Mouse (Mus musculus) heart, embryonic 15.5 days (tissue): ENCODE measurements around the gene Rcc2. TPM values are rescaled to one million over a fixed set of nuclear protein-coding genes. Genes with fewer than 3 reads are reported as not detected.

ENCODE experiments used
- ATAC-seq: fragments of 200-750 bp; cut with Nextera tagmentation; replicated peaks from 2 replicates; pipeline ENCODE4 v1.8.0; 2017; ENCODE audit warnings: low read depth, moderate TSS enrichment; ENCODE audit not compliant: insufficient number of reproducible peaks, insufficient read depth, low FRiP score
- H3K27ac ChIP-seq: fragments of 300-500 bp; sonication (generic); 2 replicates; pipeline ENCODE4 v1.5.1; 2015; ENCODE audit warnings: mild to moderate bottlenecking, inconsistent platforms
- H3K27me3 ChIP-seq: fragments of 300-500 bp; sonication (generic); 2 replicates; pipeline ENCODE4 v1.6.1; 2015; ENCODE audit warnings: inconsistent platforms
- H3K36me3 ChIP-seq: fragments of 300-500 bp; sonication (generic); 2 replicates; pipeline ENCODE4 v1.6.1; 2015; ENCODE audit warnings: mild to moderate bottlenecking, inconsistent platforms
- H3K4me1 ChIP-seq: fragments of 300-500 bp; sonication (generic); replicated peaks from 2 replicates; pipeline ENCODE4 v1.6.1; 2015; ENCODE audit warnings: inconsistent platforms
- H3K4me2 ChIP-seq: fragments of 300-500 bp; sonication (generic); 2 replicates; pipeline ENCODE4 v1.6.1; 2015; ENCODE audit warnings: inconsistent platforms, mild to moderate bottlenecking, moderate library complexity
- H3K4me3 ChIP-seq: fragments of 300-500 bp; sonication (generic); 2 replicates; pipeline ENCODE4 v1.5.1; 2015; ENCODE audit warnings: mild to moderate bottlenecking, inconsistent platforms
- H3K9ac ChIP-seq: fragments of 300-500 bp; sonication (generic); 2 replicates; pipeline ENCODE4 v1.6.1; 2015; ENCODE audit warnings: mild to moderate bottlenecking, inconsistent platforms
- H3K9me3 ChIP-seq: fragments of 300-500 bp; sonication (generic); replicated peaks from 2 replicates; pipeline ENCODE4 v1.6.1; 2016; ENCODE audit warnings: inconsistent platforms
- WGBS: fragments of 180-500 bp; shearing (Covaris S2); methylation state at CpG from one replicate; pipeline ENCODE4 v1.1.7; 2015; ENCODE audit warnings: mixed read lengths; 5-methylcytosine and 5-hydroxymethylcytosine counted together
- polyA plus RNA-seq: library from polyadenylated mRNA; unstranded; fragments of >200 nt; fragmentation: Nextera tagmentation; extraction: Ambion mirVana; gene quantifications from 2 replicates; pipeline ENCODE4 v1.2.1, GENCODE M21; 2015

Rcc2 gene
- polyA plus RNA-seq, 1 experiment from 2014 or later = 13.9 TPM

- Histone ChIP-seq H3K4me2 (no peak overlapping the region), H3K27me3 (no peaks in the 10 kb centered on the region; the same call in 1 of the 2 replicates), H3K4me1 (peaks cover 8% of the 10 kb centered on the region), H3K9ac (no peak overlapping the region), H3K36me3 (no peaks in the 10 kb centered on the region), H3K9me3 (no peaks in the 10 kb centered on the region), H3K4me3 (no peak overlapping the region), H3K27ac (no peak overlapping the region)
- ATAC-seq = no peak
- 75% methylated on average over 8 of the region's 8 CpGs for WGBS
Observed at GRCm38 (mm10) chr4:140667802-140668201, 32.5 kb upstream of the Rcc2 start.

- Histone ChIP-seq H3K27me3 (no peaks in the 10 kb centered on the region), H3K9me3 (no peaks in the 10 kb centered on the region), H3K4me1 (peaks cover 3% of the 10 kb centered on the region; the same call in 1 of the 2 replicates), H3K4me2 (no peak overlapping the region), H3K27ac (no peak overlapping the region), H3K36me3 (no peaks in the 10 kb centered on the region), H3K9ac (no peak overlapping the region), H3K4me3 (no peak overlapping the region)
- peak; percentile 12; the same call in 1 of the 2 replicates for ATAC-seq
- 61% methylated on average over 12 of the region's 12 CpGs for WGBS
Observed at GRCm38 (mm10) chr4:140673527-140674264, 26.6 kb upstream of the Rcc2 start.

GRCm38 (mm10) chr4:140674345-140674926 lies 25.9 kb upstream of the Rcc2 start:
- 29% methylated on average over 13 of the region's 13 CpGs for WGBS
- H3K9ac ChIP-seq = no peak overlapping the region
- H3K27ac ChIP-seq = no peak overlapping the region
- H3K4me1 ChIP-seq = peaks cover 4% of the 10 kb centered on the region; the same call in 1 of the 2 replicates
- 0 out of 2 replicates have a peak, but pooled peaks have one; percentile 25 for ATAC-seq
- H3K36me3 ChIP-seq = no peaks in the 10 kb centered on the region
- H3K27me3 ChIP-seq = no peaks in the 10 kb centered on the region
- no peaks in the 10 kb centered on the region for H3K9me3 ChIP-seq
- no peak overlapping the region for H3K4me2 ChIP-seq
- no peak overlapping the region for H3K4me3 ChIP-seq

GRCm38 (mm10) chr4:140679038-140679437 lies 21.3 kb upstream of the Rcc2 start:
- Histone ChIP-seq H3K4me3 (no peak overlapping the region), H3K9ac (no peak overlapping the region), H3K9me3 (no peaks in the 10 kb centered on the region), H3K36me3 (no peaks in the 10 kb centered on the region), H3K27me3 (no peaks in the 10 kb centered on the region), H3K27ac (no peak overlapping the region), H3K4me2 (no peak overlapping the region), H3K4me1 (peaks cover 13% of the 10 kb centered on the region)
- WGBS = 11% methylated on average over 5 of the region's 5 CpGs
- no peak for ATAC-seq

- H3K9me3 ChIP-seq = no peaks in the 10 kb centered on the region
- no peaks in the 10 kb centered on the region for H3K27me3 ChIP-seq
- ATAC-seq = no peak
- H3K27ac ChIP-seq = no peak overlapping the region
- peak overlapping the region; percentile 24; the same call in 1 of the 2 replicates for H3K4me3 ChIP-seq
- 22% methylated on average over 18 of the region's 18 CpGs for WGBS
- H3K4me1 ChIP-seq = peaks cover 22% of the 10 kb centered on the region
- peak overlapping the region; percentile 49 for H3K4me2 ChIP-seq
- H3K36me3 ChIP-seq = no peaks in the 10 kb centered on the region
- H3K9ac ChIP-seq = peak overlapping the region; percentile 21; the same call in 1 of the 2 replicates
Observed at GRCm38 (mm10) chr4:140679723-140680380, 20.5 kb upstream of the Rcc2 start.

GRCm38 (mm10) chr4:140680731-140681397 lies 19.5 kb upstream of the Rcc2 start:
- Histone ChIP-seq H3K4me2 (no peak overlapping the region), H3K9ac (0 out of 2 replicates have a peak overlapping the region, but pooled peaks have one; percentile 5), H3K27me3 (no peaks in the 10 kb centered on the region), H3K27ac (no peak overlapping the region), H3K4me1 (peaks cover 23% of the 10 kb centered on the region), H3K9me3 (no peaks in the 10 kb centered on the region), H3K36me3 (no peaks in the 10 kb centered on the region), H3K4me3 (no peak overlapping the region)
- WGBS = 33% methylated on average over 8 of the region's 8 CpGs
- no peak for ATAC-seq

- ATAC-seq = no peak
- 32% methylated on average over 8 of the region's 8 CpGs for WGBS
- Histone ChIP-seq H3K27me3 (no peaks in the 10 kb centered on the region), H3K4me3 (no peak overlapping the region), H3K4me1 (peaks cover 23% of the 10 kb centered on the region), H3K9me3 (no peaks in the 10 kb centered on the region), H3K9ac (no peak overlapping the region), H3K27ac (no peak overlapping the region), H3K4me2 (peak overlapping the region; percentile 54), H3K36me3 (no peaks in the 10 kb centered on the region)
Observed at GRCm38 (mm10) chr4:140683608-140684007, 16.7 kb upstream of the Rcc2 start.

- H3K4me2 ChIP-seq = peak overlapping the region; percentile 54
- H3K27ac ChIP-seq = peak overlapping the region; percentile 4; the same call in 1 of the 2 replicates
- peak; percentile 61 for ATAC-seq
- H3K36me3 ChIP-seq = no peaks in the 10 kb centered on the region
- H3K9ac ChIP-seq = peak overlapping the region; percentile 8; the same call in 1 of the 2 replicates
- no peaks in the 10 kb centered on the region for H3K27me3 ChIP-seq
- WGBS = 5% methylated on average over 16 of the region's 16 CpGs
- H3K4me1 ChIP-seq = peaks cover 23% of the 10 kb centered on the region
- peak overlapping the region; percentile 10; the same call in 1 of the 2 replicates for H3K4me3 ChIP-seq
- H3K9me3 ChIP-seq = no peaks in the 10 kb centered on the region
Observed at GRCm38 (mm10) chr4:140684141-140684871, 16.0 kb upstream of the Rcc2 start.

- Histone ChIP-seq H3K4me3 (no peak overlapping the region), H3K9me3 (no peaks in the 10 kb centered on the region), H3K27ac (peak overlapping the region; percentile 4; the same call in 1 of the 2 replicates)
Observed at GRCm38 (mm10) chr4:140684881-140685303, 15.4 kb upstream of the Rcc2 start.

GRCm38 (mm10) chr4:140688044-140688825 lies 12.1 kb upstream of the Rcc2 start:
- H3K27ac ChIP-seq = no peak overlapping the region
- ATAC-seq = no peak
- no peaks in the 10 kb centered on the region for H3K27me3 ChIP-seq
- WGBS = 49% methylated on average over 12 of the region's 12 CpGs
- H3K4me1 ChIP-seq = peaks cover 16% of the 10 kb centered on the region
- no peak overlapping the region for H3K4me3 ChIP-seq
- H3K9ac ChIP-seq = no peak overlapping the region
- no peak overlapping the region for H3K4me2 ChIP-seq
- H3K9me3 ChIP-seq = no peaks in the 10 kb centered on the region
- no peaks in the 10 kb centered on the region for H3K36me3 ChIP-seq

More at GRCm38 (mm10) chr4:140684881-140685303, 15.4 kb upstream of the Rcc2 start:
- Histone ChIP-seq H3K9ac (no peak overlapping the region), H3K27me3 (no peaks in the 10 kb centered on the region), H3K36me3 (no peaks in the 10 kb centered on the region), H3K4me1 (peaks cover 19% of the 10 kb centered on the region), H3K4me2 (peak overlapping the region; percentile 54)
- WGBS = 35% methylated on average over 6 of the region's 6 CpGs
- ATAC-seq = no peak
